Mouse (Mus musculus): ENCODE measurements around the gene Bckdha.

GRCm38 (mm10) chr7:25686680-25687531 is 28.1 kb upstream of the Bckdha start, which contains the start of gene Tgfb1:
- TF ChIP-seq CTCF (IDR thresholded peaks at IDR 0.05; ENCODE audit: low read depth) (peak; percentile 79), EP300 (IDR thresholded peaks at IDR 0.05; ENCODE audit: low read depth) (no peak)

All from liver, embryonic 14.5 days (tissue).